Mouse (Mus musculus): ENCODE results near the gene Mark1. TPM values are rescaled to one million over a fixed set of nuclear protein-coding genes. Genes with fewer than 3 reads are reported as not detected.

Gene Mark1
- total RNA-seq, 2 experiments from 2014 or later = 94.4 to 104 TPM

- intact Hi-C loops (cut with DNase I) = loop anchor here (5.0 kb wide), 1 partner anchor 223 kb away; no protein-coding TSS in a partner anchor
- no peak for DNase-seq (ENCODE audit: low spot score in 2 of 2)
Observed at GRCm38 (mm10) chr1:184969374-184969773, 30.0 kb downstream of the Mark1 start.

- intact Hi-C loops (cut with DNase I) = loop anchor here (5.0 kb wide), 1 partner anchor 226 kb away; no protein-coding TSS in a partner anchor
- peak; percentile 41 to 42 for DNase-seq (ENCODE audit: low spot score in 2 of 2)
Observed at GRCm38 (mm10) chr1:184965682-184966360, 33.5 kb downstream of the Mark1 start.

- intact Hi-C loops (cut with DNase I) = no loop called here
Observed at GRCm38 (mm10) chr1:184963121-184963693, 36.2 kb downstream of the Mark1 start.

GRCm38 (mm10) chr1:184961853-184962252, 37.5 kb downstream of the Mark1 start:
- DNase-seq (ENCODE audit: low spot score in 2 of 2) = no peak
- intact Hi-C loops (cut with DNase I) = no loop called here

More at GRCm38 (mm10) chr1:184963121-184963693, 36.2 kb downstream of the Mark1 start:
- DNase-seq (ENCODE audit: low spot score in 2 of 2) = no peak

- intact Hi-C loops (cut with DNase I) = no loop called here
- no peak for DNase-seq (ENCODE audit: low spot score in 2 of 2)
Observed at GRCm38 (mm10) chr1:184958818-184959217, 40.6 kb downstream of the Mark1 start.

- intact Hi-C loops (cut with DNase I) = no loop called here
- DNase-seq (ENCODE audit: low spot score in 2 of 2) = no peak
Observed at GRCm38 (mm10) chr1:184958388-184958787, 41.0 kb downstream of the Mark1 start.

- DNase-seq (ENCODE audit: low spot score in 2 of 2) = no peak
- intact Hi-C loops (cut with DNase I) = no loop called here
Observed at GRCm38 (mm10) chr1:184951758-184952157, 47.6 kb downstream of the Mark1 start.

- intact Hi-C loops (cut with DNase I) = no loop called here
- DNase-seq (ENCODE audit: low spot score in 2 of 2) = peak in 1 of 2 experiments; percentile 52
Observed at GRCm38 (mm10) chr1:184951057-184951456, 48.3 kb downstream of the Mark1 start.

GRCm38 (mm10) chr1:184938106-184938505, 61.3 kb downstream of the Mark1 start:
- intact Hi-C loops (cut with DNase I) = no loop called here
- DNase-seq (ENCODE audit: low spot score in 2 of 2) = no peak

GRCm38 (mm10) chr1:184935980-184936379, 63.4 kb downstream of the Mark1 start:
- intact Hi-C loops (cut with DNase I) = no loop called here
- no peak for DNase-seq (ENCODE audit: low spot score in 2 of 2)

GRCm38 (mm10) chr1:184935490-184935889, 63.9 kb downstream of the Mark1 start:
- intact Hi-C loops (cut with DNase I) = no loop called here
- DNase-seq (ENCODE audit: low spot score in 2 of 2) = no peak

GRCm38 (mm10) chr1:184931097-184931496, 68.3 kb downstream of the Mark1 start:
- intact Hi-C loops (cut with DNase I) = no loop called here

GRCm38 (mm10) chr1:184928382-184928781, 71.0 kb downstream of the Mark1 start:
- intact Hi-C loops (cut with DNase I) = no loop called here
- DNase-seq (ENCODE audit: low spot score in 2 of 2) = no peak

More at GRCm38 (mm10) chr1:184931097-184931496, 68.3 kb downstream of the Mark1 start:
- no peak for DNase-seq (ENCODE audit: low spot score in 2 of 2)

GRCm38 (mm10) chr1:184927911-184928310, 71.5 kb downstream of the Mark1 start:
- DNase-seq (ENCODE audit: low spot score in 2 of 2) = no peak
- intact Hi-C loops (cut with DNase I) = no loop called here

GRCm38 (mm10) chr1:184922824-184923223, 76.5 kb downstream of the Mark1 start:
- intact Hi-C loops (cut with DNase I) = no loop called here
- no peak for DNase-seq (ENCODE audit: low spot score in 2 of 2)

GRCm38 (mm10) chr1:184920057-184920456, 79.3 kb downstream of the Mark1 start:
- intact Hi-C loops (cut with DNase I) = no loop called here
- DNase-seq (ENCODE audit: low spot score in 2 of 2) = peak; percentile 46 to 57

- DNase-seq (ENCODE audit: low spot score in 2 of 2) = no peak
- intact Hi-C loops (cut with DNase I) = no loop called here
Observed at GRCm38 (mm10) chr1:184918227-184918888, 81.0 kb downstream of the Mark1 start.

GRCm38 (mm10) chr1:184912336-184912735, 87.0 kb downstream of the Mark1 start:
- intact Hi-C loops (cut with DNase I) = no loop called here
- no peak for DNase-seq (ENCODE audit: low spot score in 2 of 2)

- intact Hi-C loops (cut with DNase I) = no loop called here
- DNase-seq (ENCODE audit: low spot score in 2 of 2) = no peak
Observed at GRCm38 (mm10) chr1:184911861-184912260, 87.5 kb downstream of the Mark1 start.

GRCm38 (mm10) chr1:184908558-184908957, 90.8 kb downstream of the Mark1 start:
- intact Hi-C loops (cut with DNase I) = loop anchor here (5.0 kb wide), 1 partner anchor 89 kb away; the partner anchor contains the start of gene Mark1

More at GRCm38 (mm10) chr1:184908558-184908957, 90.8 kb downstream of the Mark1 start:
- no peak for DNase-seq (ENCODE audit: low spot score in 2 of 2)

Data from left cerebral cortex, postnatal 14 days (tissue).